Mouse (Mus musculus): ENCODE measurements at regions not wholly inside any gene's neighbourhood (a gene's known extent, or its start where the extent isn't known, plus 50 kb on each side); places are given as distances from the start of the nearest gene placed in this dataset.

GRCm38 (mm10) chr13:52183635-52184034 is 337.2 kb downstream of the Gadd45g start:
- H3K9ac ChIP-seq (ENCODE audit: control insufficient read depth, low read depth, low read length, poor library complexity, severe bottlenecking) = no peak overlapping the region
- no peaks in the 10 kb centered on the region for H3K27me3 ChIP-seq (ENCODE audit: control insufficient read depth in 1 of 2, insufficient read depth in 2 of 2, low read length in 2 of 2)
- H3K79me2 ChIP-seq (ENCODE audit: control insufficient read depth, insufficient read depth, low read length, poor library complexity) = no peaks in the 10 kb centered on the region
- no peaks in the 10 kb centered on the region for H3K9me3 ChIP-seq (replicated peaks; ENCODE audit: insufficient read depth, low read length)
- no peak for TF ChIP-seq MAFK (IDR thresholded peaks at IDR 0.05; ENCODE audit: borderline replicate concordance, low read depth, low read length)
- no peak for TF ChIP-seq USF1 (IDR thresholded peaks at IDR 0.05; ENCODE audit: low read depth, low read length)
- no peak for TF ChIP-seq MYC (IDR thresholded peaks at IDR 0.05; ENCODE audit: low read depth, low read length)
- no peak for TF ChIP-seq CHD1 (IDR thresholded peaks at IDR 0.05; ENCODE audit: low read depth, low read length)
- no peak for TF ChIP-seq JUND (IDR thresholded peaks at IDR 0.05; ENCODE audit: low read depth, low read length)
- no peak for TF ChIP-seq EP300 (IDR thresholded peaks at IDR 0.05; ENCODE audit: low read depth in 1 of 2, low read length in 2 of 2)
- no peak for TF ChIP-seq ZC3H11A (IDR thresholded peaks at IDR 0.05; ENCODE audit: low read depth, low read length)
- no peak for TF ChIP-seq GABPA (IDR thresholded peaks at IDR 0.05; ENCODE audit: low read depth, low read length)
- TF ChIP-seq TBP (IDR thresholded peaks at IDR 0.05; ENCODE audit: low read depth, low read length) = no peak
- TF ChIP-seq UBTF (IDR thresholded peaks at IDR 0.05; ENCODE audit: borderline replicate concordance, insufficient read depth, low read depth, low read length) = no peak
- H3K36me3 ChIP-seq (ENCODE audit: control insufficient read depth in 1 of 2, insufficient read depth in 2 of 2, low read length in 2 of 2) = no peaks in the 10 kb centered on the region
- H3K27ac ChIP-seq (ENCODE audit: control insufficient read depth, low read depth, low read length) = no peak overlapping the region
- no peak overlapping the region for H3K4me3 ChIP-seq (ENCODE audit: control insufficient read depth in 1 of 2, insufficient read depth in 1 of 2, low read depth in 2 of 2, low read length in 2 of 2)
- no peaks in the 10 kb centered on the region for H3K4me1 ChIP-seq (ENCODE audit: control insufficient read depth in 1 of 2, insufficient read depth in 2 of 2, low read length in 2 of 2)
- no peak for DNase-seq (ENCODE audit: low read depth, low spot score)

- no peak for TF ChIP-seq POLR2AphosphoS2 (IDR thresholded peaks at IDR 0.05; ENCODE audit: low read length)
- TF ChIP-seq MAZ (IDR thresholded peaks at IDR 0.05; ENCODE audit: low read depth, low read length) = no peak
- TF ChIP-seq TCF12 (IDR thresholded peaks at IDR 0.05; ENCODE audit: low read depth, low read length) = no peak
- no peak for TF ChIP-seq SIN3A (IDR thresholded peaks at IDR 0.05; ENCODE audit: low read length)
- no peak for TF ChIP-seq GABPA (IDR thresholded peaks at IDR 0.05; ENCODE audit: low read depth, low read length)
- no peak for TF ChIP-seq MXI1 (IDR thresholded peaks at IDR 0.05; ENCODE audit: low read depth, low read length)
- no peak for TF ChIP-seq CHD2 (IDR thresholded peaks at IDR 0.05; ENCODE audit: low read length)
- TF ChIP-seq KAT2A (conservative IDR thresholded peaks at IDR 0.05; ENCODE audit: low read depth, low read length) = no peak
- TF ChIP-seq ELF1 (IDR thresholded peaks at IDR 0.05; ENCODE audit: low read depth, low read length) = no peak
- Histone ChIP-seq H3K27me3 (ENCODE audit: control insufficient read depth in 1 of 2, insufficient read depth in 2 of 2, low read length in 2 of 2) (no peaks in the 10 kb centered on the region), H3K36me3 (ENCODE audit: control insufficient read depth in 1 of 2, insufficient read depth in 2 of 2, low read length in 2 of 2) (no peaks in the 10 kb centered on the region), H3K4me3 (ENCODE audit: control insufficient read depth in 1 of 2, insufficient read depth in 1 of 2, low read depth in 2 of 2, low read length in 2 of 2) (no peak overlapping the region), H3K9me3 (replicated peaks; ENCODE audit: insufficient read depth, low read length) (no peaks in the 10 kb centered on the region), H3K79me2 (ENCODE audit: control insufficient read depth, insufficient read depth, low read length, poor library complexity) (no peaks in the 10 kb centered on the region), H3K27ac (ENCODE audit: control insufficient read depth, low read depth, low read length) (no peak overlapping the region), H3K4me1 (ENCODE audit: control insufficient read depth in 1 of 2, insufficient read depth in 2 of 2, low read length in 2 of 2) (no peaks in the 10 kb centered on the region), H3K9ac (ENCODE audit: control insufficient read depth, low read depth, low read length, poor library complexity, severe bottlenecking) (no peak overlapping the region)
- DNase-seq (ENCODE audit: low read depth, low spot score) = no peak
Observed at GRCm38 (mm10) chr13:52185574-52185973, 339.1 kb downstream of the Gadd45g start.

Data from MEL (cell line).